Mouse (Mus musculus) lung, adult 10 weeks (tissue): ENCODE measurements around the gene Rnf217. TPM values are rescaled to one million over a fixed set of nuclear protein-coding genes. Genes with fewer than 3 reads are reported as not detected.

ENCODE experiments used
- polyA plus RNA-seq: library from polyadenylated mRNA; stranded (reverse); fragments of 350-450 nt; fragmentation: Illumina TruSeq; extraction: RNeasy Lipid Tissue Mini Kit (QIAGEN cat#74804); gene quantifications from one replicate; pipeline ENCODE4 v1.2.3, GENCODE M21; 2014; ENCODE audit warnings: low read depth, low replicate concordance; ENCODE audit not compliant: insufficient read depth

Gene Rnf217
- 2.0 TPM for polyA plus RNA-seq

DNA sequence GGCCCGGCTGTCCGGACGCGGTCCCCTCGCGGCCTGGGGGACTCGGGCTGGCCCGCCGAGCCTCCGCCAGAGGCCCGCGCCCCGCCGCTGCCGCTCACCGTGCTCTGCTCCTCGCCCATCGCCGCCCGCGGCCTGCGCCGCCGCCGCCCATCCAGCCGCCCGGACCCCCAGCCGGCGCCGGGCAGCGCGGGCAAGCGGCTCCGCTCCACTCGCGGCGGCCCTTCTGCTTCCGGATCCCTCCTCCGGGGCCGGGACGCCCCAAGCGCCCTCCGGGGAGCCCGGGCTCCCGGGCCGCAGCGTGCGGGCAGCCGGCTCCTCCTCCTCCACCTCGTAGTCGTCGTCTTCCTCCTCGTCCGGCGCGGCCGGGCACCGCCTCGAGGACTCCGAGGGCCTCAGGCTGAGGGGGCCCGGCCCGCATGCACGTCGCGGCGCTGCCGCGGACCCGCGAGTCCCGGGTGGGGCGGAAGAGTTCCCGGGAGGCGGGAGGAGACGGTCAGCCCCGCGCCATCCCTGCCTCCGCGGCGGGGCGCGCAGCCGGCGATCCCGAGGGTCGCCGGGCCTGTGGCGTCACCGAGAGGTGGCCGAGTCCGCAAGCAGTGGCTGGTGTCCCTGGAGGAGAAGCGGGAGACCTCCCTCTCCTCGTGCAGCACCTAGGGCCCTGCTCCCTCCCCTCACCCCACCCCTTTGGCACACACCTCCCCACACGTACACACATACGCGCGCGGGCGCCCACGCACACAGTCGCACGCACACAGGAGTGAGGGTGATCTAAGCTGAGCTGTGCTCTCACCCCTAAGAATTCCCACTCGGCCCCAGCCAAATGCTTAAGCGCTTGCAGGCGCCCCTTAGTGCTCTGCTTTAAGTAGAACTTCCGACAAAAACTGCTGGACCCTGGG, at the start of gene Rnf217:
Rnf217 (minus strand) TSS at position 119 of the 896 bp plus-strand sequence.

DNA sequence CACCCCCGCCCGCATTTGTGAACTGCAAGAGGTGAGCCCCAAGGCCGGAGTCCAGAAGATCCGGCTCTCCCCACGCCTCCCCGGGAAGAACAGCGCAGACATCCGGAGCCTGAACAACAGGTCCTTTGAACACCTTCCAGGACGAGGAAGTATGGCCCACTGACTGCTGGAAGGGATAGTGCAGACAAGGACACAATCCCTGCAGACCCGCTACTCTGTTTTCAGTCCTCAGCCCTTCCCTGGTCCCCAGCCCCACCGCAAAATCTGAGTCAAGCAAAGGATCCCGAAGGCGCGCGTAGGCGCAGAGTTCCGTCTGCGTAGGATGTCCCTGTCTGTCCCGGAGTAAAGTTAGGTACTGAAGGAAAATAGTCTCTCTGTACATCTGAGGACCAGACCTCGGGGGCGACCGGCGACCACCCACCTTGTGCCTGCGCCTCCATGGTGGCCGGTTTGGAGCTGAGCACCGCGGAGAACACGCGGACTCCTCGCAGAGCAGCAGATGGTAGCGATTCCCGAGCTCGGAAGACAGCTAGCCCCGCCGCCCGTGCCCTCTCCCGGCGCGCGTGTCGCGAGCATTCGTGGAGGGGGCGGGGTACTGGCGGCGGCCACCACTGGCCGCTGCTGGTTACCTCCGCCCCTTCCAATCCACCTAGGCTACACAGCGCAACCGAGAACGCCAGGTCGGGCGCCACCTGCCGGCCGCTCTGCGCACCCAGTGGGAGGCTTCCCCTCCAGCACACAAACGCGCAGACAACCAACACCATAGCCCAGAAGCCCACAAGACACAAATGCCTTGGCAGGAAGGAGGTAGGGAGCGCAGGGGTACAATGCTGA, 163.5 kb downstream of the Rnf217 start, which contains the start of gene Tpd52l1:
Tpd52l1 (minus strand) TSS at position 668 of the 834 bp plus-strand sequence.

Other genes with a start within 250 kb of the Rnf217 start
- 2.5 TPM for gene Tpd52l1, start 163.2 kb downstream of the Rnf217 start, polyA plus RNA-seq